Mouse (Mus musculus) cerebellum, adult 8-10 months (tissue): ENCODE measurements around the gene Klf15.

Experiments
- DNase-seq: peaks from one replicate; pipeline ENCODE4 v3.0.0; 2022

Klf15 gene

GRCm38 (mm10) chr6:90465028-90465640 lies 2.8 kb downstream of the Klf15 start:
- DNase-seq, result no peak

GRCm38 (mm10) chr6:90466079-90466478 lies 3.7 kb downstream of the Klf15 start:
- no peak for DNase-seq

GRCm38 (mm10) chr6:90466847-90467410 lies 4.6 kb downstream of the Klf15 start:
- no peak for DNase-seq

GRCm38 (mm10) chr6:90468216-90468615 lies 5.8 kb downstream of the Klf15 start:
- no peak for DNase-seq

- DNase-seq, result no peak
These were observed 6.7 kb downstream of the Klf15 start for GRCm38 (mm10) chr6:90469041-90469440.

- no peak for DNase-seq
These were observed 7.9 kb downstream of the Klf15 start for GRCm38 (mm10) chr6:90470255-90470654.

- no peak for DNase-seq
These were observed 8.7 kb downstream of the Klf15 start for GRCm38 (mm10) chr6:90470947-90471541.

GRCm38 (mm10) chr6:90472079-90472478 lies 9.7 kb downstream of the Klf15 start:
- no peak for DNase-seq

GRCm38 (mm10) chr6:90472697-90473096 lies 10.3 kb downstream of the Klf15 start:
- no peak for DNase-seq

- DNase-seq, result no peak
These were observed 11.4 kb downstream of the Klf15 start for GRCm38 (mm10) chr6:90473630-90474360.

- no peak for DNase-seq
These were observed 12.0 kb downstream of the Klf15 start for GRCm38 (mm10) chr6:90474361-90474750.

GRCm38 (mm10) chr6:90475176-90475853 lies 12.9 kb downstream of the Klf15 start:
- DNase-seq, result no peak

GRCm38 (mm10) chr6:90475854-90476212 lies 13.5 kb downstream of the Klf15 start:
- DNase-seq, result no peak

- peak; percentile 39 for DNase-seq
These were observed 14.7 kb downstream of the Klf15 start for GRCm38 (mm10) chr6:90476941-90477518.

- no peak for DNase-seq
These were observed 21.9 kb downstream of the Klf15 start for GRCm38 (mm10) chr6:90484249-90484648.

- DNase-seq, result no peak
These were observed 22.5 kb downstream of the Klf15 start for GRCm38 (mm10) chr6:90484876-90485275.

GRCm38 (mm10) chr6:90486176-90486921 lies 24.0 kb downstream of the Klf15 start, which contains the start of gene Aldh1l1:
Gene Aldh1l1 (plus strand): TSS chr6:90486427.
- no peak for DNase-seq

GRCm38 (mm10) chr6:90487531-90487930 lies 25.2 kb downstream of the Klf15 start:
- DNase-seq, result no peak

- no peak for DNase-seq
These were observed 27.2 kb downstream of the Klf15 start for GRCm38 (mm10) chr6:90489532-90489931.

GRCm38 (mm10) chr6:90490976-90491375 lies 28.6 kb downstream of the Klf15 start:
- DNase-seq, result no peak

- no peak for DNase-seq
These were observed 29.8 kb downstream of the Klf15 start for GRCm38 (mm10) chr6:90491956-90492744.
